Mouse (Mus musculus): ENCODE measurements at regions not wholly inside any gene's neighbourhood (a gene's known extent, or its start where the extent isn't known, plus 50 kb on each side); places are given as distances from the start of the nearest gene placed in this dataset.

- no peak for DNase-seq (ENCODE audit: low read depth, low spot score)
Measured at GRCm38 (mm10) chr8:127753793-127754565, 604.4 kb upstream of the Nrp1 start.

- no peak for DNase-seq (ENCODE audit: low read depth, low spot score)
Measured at GRCm38 (mm10) chr8:127757396-127757795, 601.0 kb upstream of the Nrp1 start.

GRCm38 (mm10) chr8:127759906-127760305, 598.5 kb upstream of the Nrp1 start:
- no peak for DNase-seq (ENCODE audit: low read depth, low spot score)

- DNase-seq (ENCODE audit: low read depth, low spot score), result no peak
Measured at GRCm38 (mm10) chr8:127765199-127765598, 593.2 kb upstream of the Nrp1 start.

- no peak for DNase-seq (ENCODE audit: low read depth, low spot score)
Measured at GRCm38 (mm10) chr8:127768311-127768710, 590.1 kb upstream of the Nrp1 start.

- DNase-seq (ENCODE audit: low read depth, low spot score), result no peak
Measured at GRCm38 (mm10) chr8:127769651-127770050, 588.8 kb upstream of the Nrp1 start.

- DNase-seq (ENCODE audit: low read depth, low spot score), result no peak
Measured at GRCm38 (mm10) chr8:127771781-127772180, 586.6 kb upstream of the Nrp1 start.

GRCm38 (mm10) chr8:127772415-127772814, 586.0 kb upstream of the Nrp1 start:
- no peak for DNase-seq (ENCODE audit: low read depth, low spot score)

GRCm38 (mm10) chr8:127772917-127773316, 585.5 kb upstream of the Nrp1 start:
- no peak for DNase-seq (ENCODE audit: low read depth, low spot score)

GRCm38 (mm10) chr8:127774642-127775041, 583.8 kb upstream of the Nrp1 start:
- no peak for DNase-seq (ENCODE audit: low read depth, low spot score)

- DNase-seq (ENCODE audit: low read depth, low spot score), result no peak
Measured at GRCm38 (mm10) chr8:127775160-127775559, 583.2 kb upstream of the Nrp1 start.

GRCm38 (mm10) chr8:127775747-127776146, 582.7 kb upstream of the Nrp1 start:
- no peak for DNase-seq (ENCODE audit: low read depth, low spot score)

- DNase-seq (ENCODE audit: low read depth, low spot score), result no peak
Measured at GRCm38 (mm10) chr8:127778352-127779020, 579.9 kb upstream of the Nrp1 start.

GRCm38 (mm10) chr8:127779021-127779689, 579.2 kb upstream of the Nrp1 start:
- DNase-seq (ENCODE audit: low read depth, low spot score), result no peak

- no peak for DNase-seq (ENCODE audit: low read depth, low spot score)
Measured at GRCm38 (mm10) chr8:127780596-127780995, 577.8 kb upstream of the Nrp1 start.

- no peak for DNase-seq (ENCODE audit: low read depth, low spot score)
Measured at GRCm38 (mm10) chr8:127781011-127781410, 577.4 kb upstream of the Nrp1 start.

GRCm38 (mm10) chr8:127792611-127793010, 565.8 kb upstream of the Nrp1 start:
- no peak for DNase-seq (ENCODE audit: low read depth, low spot score)

GRCm38 (mm10) chr8:127799849-127800471, 558.4 kb upstream of the Nrp1 start:
- DNase-seq (ENCODE audit: low read depth, low spot score), result no peak

- no peak for DNase-seq (ENCODE audit: low read depth, low spot score)
Measured at GRCm38 (mm10) chr8:127802136-127802535, 556.3 kb upstream of the Nrp1 start.

GRCm38 (mm10) chr8:127802661-127803333, 555.6 kb upstream of the Nrp1 start:
- DNase-seq (ENCODE audit: low read depth, low spot score), result no peak
